Mouse (Mus musculus) right cerebral cortex, postnatal 4 days (tissue): ENCODE measurements around the gene Rad54l2.

Experiments used
- DNase-seq: peaks from one replicate; pipeline ENCODE4 v3.0.0-alpha.2; 2022

Rad54l2 gene

DNA sequence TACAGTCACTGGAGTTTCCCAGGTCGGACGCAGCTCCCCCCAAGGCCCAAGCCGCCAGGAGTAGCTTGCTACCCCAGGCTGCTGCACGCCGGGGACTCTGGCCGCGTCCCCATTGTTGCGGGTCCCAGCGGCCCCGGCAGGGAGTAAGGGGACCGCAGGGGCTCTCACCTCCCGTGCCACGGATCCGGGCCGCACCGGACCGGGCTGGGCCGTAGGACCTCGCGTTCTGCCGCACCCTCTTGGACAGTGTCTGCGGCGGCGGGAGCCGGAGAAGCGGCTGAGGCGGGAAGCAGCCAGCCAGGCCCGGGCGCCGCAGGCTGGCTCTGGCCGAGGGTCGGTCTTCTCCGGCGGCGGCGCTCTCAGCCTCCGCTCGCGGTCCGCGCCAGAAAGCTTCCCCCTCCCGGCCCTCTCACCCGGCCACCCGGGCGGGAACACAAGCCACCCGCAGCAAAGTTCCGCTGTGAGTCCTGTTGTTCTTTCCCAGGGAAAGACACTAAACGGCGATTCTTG lies at the start of gene Rad54l2:
TSS of gene Rad54l2 (minus strand) at position 383 of the 510 bp plus-strand sequence.
- peak; percentile 87 for DNase-seq

DNA sequence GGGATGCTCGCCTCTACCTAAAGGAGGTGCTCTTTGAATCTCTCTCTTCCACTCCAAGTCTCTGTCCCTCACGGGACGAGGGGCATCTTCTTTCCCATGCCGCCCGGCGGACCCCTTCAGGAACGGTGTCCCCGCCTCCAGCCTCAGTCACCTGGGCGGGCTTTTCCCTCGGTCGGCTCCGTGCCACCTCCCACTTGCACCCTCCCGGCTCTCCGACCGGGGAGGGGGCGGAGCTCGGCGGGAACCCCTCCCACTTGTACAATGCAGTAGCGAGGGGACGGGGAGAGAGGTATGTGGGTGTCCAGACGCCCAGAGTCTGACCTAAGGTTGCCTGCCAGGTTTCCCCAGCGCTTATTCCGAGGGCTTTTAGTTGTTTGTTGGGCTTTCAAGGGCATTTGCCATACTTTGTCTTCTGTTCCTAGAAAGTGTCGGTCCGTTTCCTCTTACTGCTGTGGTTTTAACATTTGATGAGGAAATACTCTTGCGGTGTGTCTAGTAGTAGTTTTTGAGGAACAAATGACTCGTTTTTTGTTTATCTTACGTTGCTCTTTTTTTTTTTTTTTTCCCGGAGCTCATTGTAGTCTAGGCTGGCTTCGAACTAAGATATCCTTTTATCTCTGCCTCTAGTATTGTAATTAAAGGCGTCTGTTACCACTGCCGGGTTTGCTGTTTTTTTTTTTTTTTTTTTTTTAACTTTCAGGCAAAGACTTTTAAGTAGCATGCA lies 33.5 kb upstream of the Rad54l2 start:
- DNase-seq = peak; percentile 75

DNA sequence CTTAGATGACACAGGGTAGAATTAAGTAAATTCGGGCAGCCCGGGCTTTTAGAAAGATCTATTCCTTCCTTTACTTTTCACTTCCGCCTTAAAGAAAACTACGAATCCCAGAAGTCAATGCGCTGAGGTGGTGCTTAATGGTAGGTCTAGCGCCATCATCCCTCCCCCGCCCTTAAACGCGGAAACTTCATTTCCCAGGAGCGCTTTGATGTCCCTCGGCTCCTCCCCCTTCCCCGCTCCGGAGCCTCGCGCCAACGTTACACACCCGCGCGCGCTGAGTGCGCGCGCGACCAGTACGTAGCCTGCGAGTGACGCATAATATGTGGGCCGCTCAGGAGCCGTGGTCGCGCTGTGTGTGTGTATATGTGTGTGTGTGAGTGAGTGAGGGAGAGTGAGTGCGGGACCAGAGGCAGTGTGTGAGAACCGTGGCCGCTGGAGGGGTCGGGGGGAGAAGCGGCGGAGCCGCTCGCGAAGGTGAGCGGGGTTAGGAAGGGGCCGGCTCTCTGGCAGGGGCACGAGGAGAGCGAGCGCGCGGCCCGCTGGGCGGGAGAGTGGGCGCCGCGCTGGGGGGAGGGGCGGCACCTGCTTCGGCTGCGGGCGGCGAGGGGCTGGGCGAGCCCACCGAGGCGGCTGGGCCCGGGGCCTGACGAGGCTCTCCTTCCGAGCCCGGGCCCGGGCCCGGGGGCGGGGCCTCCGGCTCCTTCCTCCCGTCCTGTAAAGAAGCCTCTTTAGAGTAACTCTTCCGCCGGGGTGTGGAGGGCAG lies 32.8 kb upstream of the Rad54l2 start, which contains the start of gene Dcaf1:
TSS of gene Dcaf1 (plus strand) at position 257 of the 763 bp plus-strand sequence.
- DNase-seq = peak; percentile 92

DNA sequence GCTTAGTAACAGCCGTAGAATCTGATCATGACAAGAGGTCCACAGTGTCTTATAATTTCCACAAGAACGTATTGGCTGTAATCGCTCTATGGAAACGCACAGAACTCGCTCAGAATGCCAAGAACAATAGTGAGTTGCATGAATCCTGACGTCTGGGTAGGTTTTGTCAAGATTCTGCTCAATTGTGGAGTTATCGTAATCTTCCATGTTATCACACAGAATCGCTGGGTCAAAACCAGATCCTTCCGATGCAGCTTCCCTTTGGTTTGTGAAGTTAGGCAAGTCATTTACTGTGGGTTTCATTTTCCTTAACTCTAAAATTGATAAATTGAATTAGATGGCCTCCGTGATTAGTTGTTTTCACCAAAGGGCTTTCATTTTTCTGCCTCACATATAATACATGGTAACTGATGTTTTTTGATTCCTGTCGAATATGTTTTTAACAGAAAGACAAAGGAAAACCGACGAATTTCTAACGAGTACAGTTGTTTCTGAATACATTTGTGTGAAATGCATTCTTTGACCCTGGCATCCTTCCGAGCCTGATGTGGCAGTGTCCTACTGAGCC lies 32.1 kb upstream of the Rad54l2 start:
- no peak for DNase-seq

DNA sequence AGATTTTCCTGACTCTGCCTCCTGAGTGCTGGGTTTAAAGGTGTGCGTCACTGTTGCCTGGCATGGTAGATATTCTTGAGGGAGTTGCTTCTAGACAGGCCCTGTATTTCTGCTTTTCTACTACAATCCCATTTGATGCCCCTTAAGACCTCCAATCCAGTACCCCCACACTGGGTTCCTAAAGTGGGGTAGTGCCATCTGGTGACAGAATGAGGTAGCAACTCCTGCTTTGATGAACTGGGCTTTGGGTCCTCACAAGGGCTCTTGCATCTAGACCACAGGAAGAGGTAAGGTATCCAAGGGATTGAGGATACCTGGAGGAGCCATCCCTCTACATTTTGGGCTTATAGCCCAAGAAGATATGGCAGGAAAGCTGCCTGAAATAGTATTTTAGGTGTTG lies 30.2 kb upstream of the Rad54l2 start:
- no peak for DNase-seq

DNA sequence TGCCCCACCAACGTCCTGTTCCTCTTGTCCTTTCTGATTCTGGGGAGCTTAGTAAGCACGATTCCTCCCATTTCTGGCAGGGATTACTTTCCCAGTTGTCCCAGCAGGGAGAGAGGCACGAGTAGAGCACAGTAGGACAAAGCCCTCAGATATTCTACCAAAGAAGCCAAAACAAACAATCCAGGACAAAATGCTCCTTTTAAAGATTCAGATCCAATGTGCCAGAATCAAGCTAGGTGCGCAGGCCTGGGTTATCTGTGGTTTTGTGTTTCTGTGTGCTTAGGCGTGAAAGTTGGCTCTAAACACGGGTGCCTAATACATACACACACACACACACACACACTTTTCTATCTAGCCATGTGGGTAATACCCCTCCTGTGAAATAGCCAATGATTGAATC lies 29.2 kb upstream of the Rad54l2 start:
- DNase-seq = no peak

DNA sequence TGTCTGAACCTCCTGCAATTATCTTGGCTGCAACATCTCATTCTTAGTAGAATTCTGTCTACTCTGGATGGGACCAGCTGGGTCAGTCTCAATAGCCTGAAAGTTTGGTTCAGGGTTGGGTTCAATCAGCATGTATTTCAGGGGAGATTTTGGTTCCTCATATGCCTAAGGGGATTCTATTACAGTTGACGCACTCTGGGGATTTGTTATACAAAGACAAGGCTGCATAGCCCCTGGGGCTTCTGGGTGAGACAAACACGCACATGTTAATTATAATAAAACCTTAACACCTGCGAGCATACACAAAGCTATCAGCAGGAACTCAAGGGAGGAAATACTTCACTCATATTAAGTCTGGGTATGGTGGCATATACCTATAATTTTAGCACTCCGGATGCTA lies 17.5 kb upstream of the Rad54l2 start:
- no peak for DNase-seq

DNA sequence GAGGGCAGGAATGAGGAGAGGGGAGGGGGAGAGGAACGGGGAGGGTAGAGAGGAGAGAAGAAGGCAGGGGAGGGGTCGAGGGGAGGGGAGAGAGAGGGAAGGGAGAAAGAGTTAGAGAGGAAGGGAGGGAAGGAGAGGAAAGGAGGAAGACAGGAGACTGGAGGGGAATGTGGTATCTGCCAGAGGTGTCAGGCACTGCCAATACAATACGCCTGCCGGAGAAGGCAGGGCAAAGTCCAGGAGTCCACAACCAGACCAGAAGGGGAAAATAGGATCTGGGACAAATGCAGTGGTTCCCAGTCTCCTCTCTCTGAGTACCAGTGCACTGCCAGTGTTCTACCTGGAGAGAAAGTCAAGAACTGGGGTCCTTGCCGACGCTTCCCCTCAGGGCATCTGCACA lies 1.8 kb upstream of the Rad54l2 start:
- DNase-seq = no peak

DNA sequence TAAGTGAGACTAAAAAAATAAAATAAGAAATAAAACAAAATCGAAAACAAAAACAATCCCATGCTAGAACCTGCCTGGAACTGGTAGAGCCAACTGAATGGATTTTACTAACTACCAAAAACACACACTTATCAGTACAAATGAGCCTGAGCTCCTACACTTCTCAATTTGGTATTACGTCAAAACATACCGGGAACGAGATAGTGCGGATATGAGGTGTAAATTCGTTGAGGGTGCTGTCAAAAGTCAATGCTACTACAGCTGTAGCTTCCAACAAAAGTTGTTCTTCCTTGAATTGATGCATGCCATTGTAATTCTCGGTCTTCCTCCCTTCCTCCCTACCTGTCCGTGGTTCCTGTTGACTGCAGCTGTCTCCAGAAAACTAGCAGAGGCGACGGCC lies 369 bp upstream of the Rad54l2 start:
- no peak for DNase-seq

DNA sequence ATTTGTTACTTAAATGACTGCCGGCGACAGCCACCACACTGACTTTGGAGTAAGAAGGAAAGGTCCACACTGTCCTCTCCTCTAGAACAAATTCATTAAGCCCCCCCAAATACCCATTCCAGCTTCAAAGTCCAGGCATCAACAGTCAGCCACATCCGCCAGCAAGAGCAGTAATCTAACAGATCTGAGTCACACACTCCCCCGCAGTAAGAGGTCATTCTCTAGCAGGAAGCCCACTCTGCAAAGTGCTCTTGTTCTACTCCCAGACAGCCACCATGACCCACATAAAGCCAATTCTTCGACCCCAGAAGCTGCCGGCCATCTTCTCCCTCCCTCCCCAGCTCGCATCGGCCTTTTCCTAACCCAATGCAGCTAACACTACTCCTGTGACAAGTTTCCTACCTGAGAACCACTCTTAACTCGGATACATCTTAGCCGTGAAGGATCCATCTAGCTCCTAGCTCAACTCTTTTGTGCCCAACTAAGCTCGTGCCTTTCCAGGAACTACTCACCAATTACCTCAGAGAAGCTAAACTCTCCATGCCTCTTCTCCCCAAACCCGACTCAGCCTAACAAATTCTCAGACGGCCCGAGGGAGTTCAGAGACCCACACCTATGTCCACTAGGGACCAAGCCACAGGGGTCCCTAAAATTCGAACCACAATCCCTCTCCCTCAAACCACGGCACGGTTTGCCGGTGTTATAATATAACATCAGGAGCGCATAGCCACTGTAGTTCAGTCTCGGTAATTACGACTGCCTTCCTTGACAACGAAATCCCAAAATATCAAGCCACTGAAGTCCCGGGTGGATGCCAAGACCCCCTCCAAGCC lies 799 bp downstream of the Rad54l2 start:
- DNase-seq = no peak

DNA sequence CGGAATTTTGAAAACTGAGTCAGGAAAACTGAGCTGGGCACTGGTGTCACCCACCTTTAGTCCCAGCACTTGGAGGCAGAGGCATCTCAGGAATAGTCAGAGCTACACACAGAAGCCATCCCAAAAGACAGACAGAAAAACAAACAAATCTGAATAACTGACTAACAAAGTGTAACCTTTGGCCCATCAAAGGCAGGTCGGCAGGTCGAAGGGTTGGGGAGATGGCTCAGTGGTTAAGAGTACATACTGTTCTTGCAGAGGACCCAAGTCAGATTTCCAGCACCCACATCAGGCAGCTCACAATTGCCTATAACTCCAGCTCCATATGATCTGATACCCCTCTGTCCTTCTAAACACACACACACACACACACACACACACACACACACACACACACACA lies 3.8 kb downstream of the Rad54l2 start:
- DNase-seq = no peak

DNA sequence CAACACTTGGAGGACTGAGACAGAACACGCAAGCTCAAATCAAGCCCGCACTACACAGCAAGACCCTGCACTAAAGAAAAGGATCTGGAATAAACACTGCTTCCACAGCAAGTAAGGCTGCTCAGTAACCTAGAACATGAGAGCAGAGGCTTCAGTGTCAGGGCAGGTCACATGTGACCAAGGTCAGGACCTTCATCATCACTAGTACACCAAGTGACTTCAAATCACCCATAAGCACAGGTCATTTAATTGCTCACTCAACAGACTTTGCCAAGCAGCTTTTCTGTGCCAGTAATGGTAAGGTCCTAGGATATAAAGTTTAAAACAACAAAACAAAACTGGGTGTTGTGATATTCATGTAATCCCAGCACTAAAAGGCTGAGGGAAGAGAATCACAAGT lies 5.4 kb downstream of the Rad54l2 start:
- no peak for DNase-seq

DNA sequence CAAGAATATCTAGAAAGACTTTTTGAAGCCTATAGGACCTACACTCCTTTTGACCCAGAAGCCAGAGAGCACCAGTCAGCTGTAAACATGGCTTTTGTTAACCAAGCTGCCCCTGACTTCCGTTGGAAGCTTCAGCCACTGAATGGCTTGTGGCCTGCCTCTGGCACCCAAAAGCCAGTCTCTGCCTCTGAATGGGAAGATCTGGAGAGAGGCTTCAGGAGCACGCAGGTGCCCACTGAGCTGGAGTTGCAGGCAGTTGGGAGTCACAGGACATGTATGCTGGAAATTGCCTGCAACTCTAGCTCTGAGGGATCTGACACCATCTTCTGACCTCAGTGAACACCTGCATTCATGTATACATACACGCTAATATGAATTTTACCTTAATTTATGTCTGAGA lies 8.9 kb downstream of the Rad54l2 start:
- no peak for DNase-seq

DNA sequence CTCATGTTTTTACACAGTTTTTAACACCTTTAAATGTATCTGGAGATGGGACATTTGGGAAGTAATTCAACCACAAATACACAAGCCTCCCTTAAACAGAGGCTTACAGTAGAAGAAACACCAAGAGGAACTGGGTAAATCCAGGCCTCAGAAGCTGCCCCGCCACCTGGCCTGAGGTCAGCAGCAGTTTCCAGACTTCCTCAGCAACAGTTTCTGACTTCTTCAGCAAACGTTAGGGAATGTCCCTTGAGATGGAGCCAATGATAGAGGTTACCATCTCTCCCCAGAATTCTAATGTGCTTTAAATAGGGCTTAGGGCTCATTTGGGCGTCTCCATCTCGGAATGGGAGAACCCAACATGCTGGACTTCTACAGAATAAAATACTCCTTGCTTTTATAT lies 10.7 kb downstream of the Rad54l2 start:
- DNase-seq = no peak

DNA sequence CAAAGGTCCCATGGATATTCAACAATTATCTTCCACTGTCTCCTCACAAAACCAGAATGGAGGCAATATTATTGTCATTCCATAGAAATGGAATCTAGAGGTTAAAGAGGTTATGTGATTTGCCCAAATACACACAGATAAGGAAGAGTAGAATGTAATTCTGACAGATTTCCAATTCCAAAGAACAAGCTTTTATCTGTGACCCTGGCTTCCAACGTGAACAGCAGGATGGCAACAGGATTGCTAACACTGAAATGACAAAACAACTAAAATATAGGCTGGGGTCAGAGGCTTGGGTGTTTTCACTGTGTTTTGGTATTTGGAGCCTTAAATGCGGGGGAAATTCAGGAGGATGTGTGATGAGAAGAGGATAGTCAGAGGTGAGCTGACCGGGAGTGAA lies 11.6 kb downstream of the Rad54l2 start:
- DNase-seq = no peak

DNA sequence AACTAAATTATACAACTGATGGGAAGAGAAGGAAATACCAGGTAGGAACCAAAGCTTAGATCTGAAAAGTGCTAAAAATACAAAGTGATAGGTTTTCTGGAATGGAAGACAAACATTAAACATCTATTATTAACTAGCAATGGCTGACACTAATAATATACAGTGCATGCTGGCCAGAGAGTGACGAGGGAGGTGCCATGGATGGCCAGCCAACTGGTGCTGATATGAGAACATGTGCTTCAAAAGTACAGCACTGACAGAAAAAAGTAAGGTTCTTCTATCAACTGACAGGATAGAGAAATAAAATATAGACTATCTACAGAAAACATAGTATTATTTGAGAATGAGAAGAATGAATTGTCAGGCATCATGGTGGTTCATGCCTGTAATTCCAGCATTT lies 12.9 kb downstream of the Rad54l2 start:
- no peak for DNase-seq

DNA sequence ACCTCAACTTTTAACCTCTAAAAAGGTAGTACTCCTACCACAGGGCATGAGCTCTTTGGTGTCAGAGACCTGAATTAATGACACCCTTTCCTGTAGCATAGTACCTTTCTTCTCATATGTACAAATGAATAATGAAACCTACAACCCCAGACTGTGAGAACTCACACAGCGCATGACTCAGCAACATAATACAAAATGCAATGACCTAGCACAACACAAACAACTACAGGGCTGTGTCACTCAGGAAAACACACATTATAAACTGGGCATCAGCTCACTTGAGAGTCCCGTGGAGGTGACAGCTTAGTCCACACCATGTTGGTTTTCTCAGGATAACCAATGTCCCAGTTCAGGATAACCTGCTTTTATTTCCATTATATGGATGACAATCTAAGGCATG lies 17.2 kb downstream of the Rad54l2 start:
- no peak for DNase-seq

DNA sequence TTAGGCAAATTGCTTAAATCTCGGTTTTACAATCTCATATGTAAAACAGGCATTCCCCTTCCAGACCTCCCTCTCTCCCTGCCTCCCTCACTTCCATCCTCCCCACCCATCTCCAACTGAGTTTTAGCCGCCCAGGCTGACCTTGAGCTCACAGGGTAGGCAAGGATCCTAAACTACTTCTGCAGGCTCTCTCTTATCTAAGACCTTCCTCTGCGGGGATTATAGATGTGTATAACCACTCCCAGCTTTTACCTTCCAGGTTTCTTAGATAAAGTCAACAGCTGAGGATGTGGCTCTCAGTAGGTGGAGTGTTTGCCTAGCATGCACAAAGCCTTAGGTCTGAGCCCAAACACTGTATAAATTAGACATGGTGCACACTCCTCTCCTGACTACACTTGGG lies 18.8 kb downstream of the Rad54l2 start:
- DNase-seq = no peak

DNA sequence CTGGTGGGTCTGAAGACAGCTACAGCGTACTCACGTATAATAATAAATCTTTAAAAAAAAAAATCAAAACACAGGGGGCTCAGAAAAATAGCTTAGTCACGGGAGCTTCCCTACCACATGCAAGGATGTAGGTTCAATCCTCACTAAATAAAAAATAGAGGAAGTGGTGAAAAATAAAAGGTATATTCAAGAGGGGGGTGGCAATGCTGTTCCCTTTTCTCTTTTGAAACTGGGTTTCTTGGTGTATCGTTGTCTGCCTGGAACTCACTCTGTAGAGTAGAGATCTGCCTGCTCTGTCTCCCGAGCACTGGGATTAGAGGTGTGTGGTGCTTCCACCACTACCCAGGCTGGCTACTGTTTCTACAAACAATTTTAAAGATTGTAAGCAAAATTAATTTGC lies 19.2 kb downstream of the Rad54l2 start:
- DNase-seq = no peak

DNA sequence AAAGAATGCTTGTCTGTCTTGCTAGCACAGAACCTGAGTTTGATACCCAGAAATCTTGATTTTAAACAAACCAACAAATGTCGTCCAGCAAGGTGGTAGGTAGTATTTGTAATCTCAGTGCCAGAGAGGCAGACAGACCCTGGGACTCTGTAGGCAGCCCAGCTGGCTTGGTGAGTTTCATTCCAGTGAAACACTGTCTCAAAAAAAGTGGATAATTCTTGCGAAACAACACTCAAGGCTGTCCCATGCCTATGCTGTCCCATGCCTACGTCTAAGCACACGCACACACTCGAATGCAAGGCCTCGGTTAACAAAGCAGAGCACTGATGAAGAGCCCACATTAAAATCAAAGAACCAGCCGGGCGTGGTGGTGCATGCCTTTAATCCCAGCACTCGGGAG lies 32.6 kb downstream of the Rad54l2 start:
- no peak for DNase-seq

DNA sequence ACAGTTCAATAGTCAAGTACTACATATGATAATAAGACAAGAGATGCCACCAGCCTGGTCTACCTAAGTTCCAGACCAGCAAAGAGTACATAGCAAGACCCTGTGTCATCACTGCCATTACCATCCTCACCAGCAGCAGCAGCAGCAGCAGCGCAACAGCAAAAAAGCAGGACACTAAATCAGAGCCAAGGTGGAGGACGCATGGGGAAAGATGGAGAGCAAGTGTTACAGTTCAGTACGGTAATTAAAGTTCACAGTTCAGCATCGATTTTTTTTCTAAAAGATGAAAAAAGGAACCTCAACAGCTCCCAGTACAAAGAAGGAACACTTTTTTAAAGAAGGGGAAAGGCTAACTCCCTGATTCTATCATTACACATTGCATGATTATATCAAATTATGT lies 33.2 kb downstream of the Rad54l2 start:
- DNase-seq = no peak

DNA sequence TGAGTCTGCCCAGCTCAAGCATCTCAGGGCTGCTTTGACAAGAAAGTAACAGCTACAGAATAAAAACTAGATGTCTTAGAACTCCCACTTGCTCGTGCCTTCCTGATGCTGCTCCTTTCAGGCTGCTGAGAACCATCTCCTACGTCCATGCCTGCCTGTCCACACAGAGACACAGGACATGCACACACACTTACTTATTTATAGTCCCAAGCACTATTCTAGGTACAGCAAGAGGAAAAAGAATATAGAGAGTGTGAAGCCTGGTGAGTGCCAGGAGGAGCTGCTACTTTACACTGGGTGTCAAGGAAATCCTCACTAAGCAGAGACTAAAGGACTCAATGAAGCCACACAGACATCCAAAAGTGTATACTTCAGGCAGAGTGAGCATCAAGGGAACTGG lies 34.7 kb downstream of the Rad54l2 start:
- no peak for DNase-seq

DNA sequence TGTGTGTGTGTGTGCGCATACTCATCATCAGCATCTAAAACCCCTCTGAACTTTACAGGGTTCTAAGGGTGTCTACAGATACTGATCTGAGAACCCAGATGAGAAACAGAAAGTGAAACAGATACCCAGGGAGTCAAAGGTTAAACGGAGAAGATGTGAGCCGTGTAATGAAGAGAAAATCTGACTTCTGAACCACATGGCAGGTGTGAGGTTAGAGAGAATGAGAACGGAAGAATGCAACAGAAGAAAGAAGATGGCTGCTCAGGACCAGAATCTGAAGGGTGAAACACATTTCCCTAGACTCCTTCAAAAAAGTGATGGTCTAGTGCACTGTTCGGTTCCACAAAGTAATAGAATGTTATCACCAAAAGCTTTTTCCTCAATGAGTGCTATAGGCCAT lies 36.9 kb downstream of the Rad54l2 start:
- DNase-seq = no peak
